Mouse (Mus musculus): ENCODE results near the gene Jag2. TPM values are rescaled to one million over a fixed set of nuclear protein-coding genes. Genes with fewer than 3 reads are reported as not detected.

Gene Jag2
- total RNA-seq, 2 experiments from 2014 or later, result 50.1 to 55.1 TPM

GRCm38 (mm10) chr12:112941776-112942713 is 12.5 kb upstream of the Jag2 start, which contains the start of gene Nudt14:
Gene Nudt14 (minus strand): TSS chr12:112942124.
- intact Hi-C loops (cut with DNase I), result no loop called here
- DNase-seq (ENCODE audit: low spot score in 2 of 2), result peak; percentile 73 to 77

- intact Hi-C loops (cut with DNase I), result no loop called here
- no peak for DNase-seq (ENCODE audit: low spot score in 2 of 2)
These were observed 11.7 kb upstream of the Jag2 start for GRCm38 (mm10) chr12:112941156-112941775.

- intact Hi-C loops (cut with DNase I), result no loop called here
- DNase-seq (ENCODE audit: low spot score in 2 of 2), result no peak
These were observed 11.1 kb upstream of the Jag2 start for GRCm38 (mm10) chr12:112940710-112941109.

GRCm38 (mm10) chr12:112940238-112940637 is 10.7 kb upstream of the Jag2 start:
- intact Hi-C loops (cut with DNase I), result no loop called here
- no peak for DNase-seq (ENCODE audit: low spot score in 2 of 2)

- intact Hi-C loops (cut with DNase I), result no loop called here
- DNase-seq (ENCODE audit: low spot score in 2 of 2), result no peak
These were observed 9.4 kb upstream of the Jag2 start for GRCm38 (mm10) chr12:112938873-112939565.

- DNase-seq (ENCODE audit: low spot score in 2 of 2), result no peak
- intact Hi-C loops (cut with DNase I), result no loop called here
These were observed 8.8 kb upstream of the Jag2 start for GRCm38 (mm10) chr12:112938366-112938765.

- peak in 1 of 2 experiments; percentile 65 for DNase-seq (ENCODE audit: low spot score in 2 of 2)
- intact Hi-C loops (cut with DNase I), result no loop called here
These were observed 8.3 kb upstream of the Jag2 start for GRCm38 (mm10) chr12:112937906-112938305.

- DNase-seq (ENCODE audit: low spot score in 2 of 2), result no peak
- intact Hi-C loops (cut with DNase I), result no loop called here
These were observed 3.1 kb upstream of the Jag2 start for GRCm38 (mm10) chr12:112932647-112933046.

- intact Hi-C loops (cut with DNase I), result loop anchor here (5.0 kb wide), 1 partner anchor 51 kb away; no protein-coding TSS in a partner anchor
- peak; percentile 75 to 79 for DNase-seq (ENCODE audit: low spot score in 2 of 2)
These were observed 955 bp downstream of the Jag2 start for GRCm38 (mm10) chr12:112928401-112929241.

GRCm38 (mm10) chr12:112927265-112927664 is 2.3 kb downstream of the Jag2 start:
- DNase-seq (ENCODE audit: low spot score in 2 of 2), result no peak

GRCm38 (mm10) chr12:112925950-112926349 is 3.6 kb downstream of the Jag2 start:
- intact Hi-C loops (cut with DNase I), result loop anchor here (5.0 kb wide), 1 partner anchor 49 kb away; no protein-coding TSS in a partner anchor
- no peak for DNase-seq (ENCODE audit: low spot score in 2 of 2)

More at GRCm38 (mm10) chr12:112927265-112927664, 2.3 kb downstream of the Jag2 start:
- intact Hi-C loops (cut with DNase I), result loop anchor here (5.0 kb wide), 1 partner anchor 50 kb away; no protein-coding TSS in a partner anchor

- DNase-seq (ENCODE audit: low spot score in 2 of 2), result no peak
- intact Hi-C loops (cut with DNase I), result no loop called here
These were observed 7.0 kb downstream of the Jag2 start for GRCm38 (mm10) chr12:112922541-112922940.

- DNase-seq (ENCODE audit: low spot score in 2 of 2), result no peak
- intact Hi-C loops (cut with DNase I), result no loop called here
These were observed 8.1 kb downstream of the Jag2 start for GRCm38 (mm10) chr12:112921518-112921917.

- no peak for DNase-seq (ENCODE audit: low spot score in 2 of 2)
- intact Hi-C loops (cut with DNase I), result no loop called here
These were observed 11.7 kb downstream of the Jag2 start for GRCm38 (mm10) chr12:112917906-112918305.

GRCm38 (mm10) chr12:112917486-112917885 is 12.1 kb downstream of the Jag2 start:
- DNase-seq (ENCODE audit: low spot score in 2 of 2), result no peak
- intact Hi-C loops (cut with DNase I), result no loop called here

GRCm38 (mm10) chr12:112916698-112917400 is 12.7 kb downstream of the Jag2 start:
- intact Hi-C loops (cut with DNase I), result no loop called here
- no peak for DNase-seq (ENCODE audit: low spot score in 2 of 2)

GRCm38 (mm10) chr12:112915587-112915986 is 14.0 kb downstream of the Jag2 start:
- DNase-seq (ENCODE audit: low spot score in 2 of 2), result no peak
- intact Hi-C loops (cut with DNase I), result no loop called here

- intact Hi-C loops (cut with DNase I), result no loop called here
- no peak for DNase-seq (ENCODE audit: low spot score in 2 of 2)
These were observed 15.0 kb downstream of the Jag2 start for GRCm38 (mm10) chr12:112914527-112914926.
